Mouse (Mus musculus): ENCODE results near the gene Naa60. TPM values are rescaled to one million over a fixed set of nuclear protein-coding genes. Genes with fewer than 3 reads are reported as not detected.

The Naa60 gene
- polyA plus RNA-seq, 1 experiment from 2014 or later = 35.2 TPM

DNA sequence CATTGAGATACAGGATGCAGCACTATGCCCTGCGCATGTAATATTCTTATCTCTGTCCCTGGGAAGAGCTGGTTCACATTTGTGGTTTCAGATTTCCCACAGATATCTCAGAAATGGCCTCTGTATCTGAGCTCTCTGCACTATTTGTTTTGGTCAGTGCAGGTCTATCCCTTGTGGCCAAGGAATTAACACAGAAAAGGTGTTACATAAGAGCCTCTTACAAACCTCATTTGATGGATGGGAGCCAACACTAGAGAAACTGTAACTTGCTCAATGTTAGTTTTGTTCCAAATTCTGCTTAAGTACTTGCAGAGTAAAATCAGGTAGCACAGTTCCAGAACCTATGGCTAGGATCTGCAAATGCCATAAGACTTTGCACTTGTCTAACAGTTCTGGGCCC, 61.9 kb downstream of the Naa60 start:
- no peak for ATAC-seq (ENCODE audit: extremely low read depth, insufficient number of reproducible peaks, low FRiP score, low TSS enrichment)
- Histone ChIP-seq H3K4me2 (no peak overlapping the region), H3K9ac (no peak overlapping the region), H3K4me3 (no peak overlapping the region), H3K27me3 (replicated peaks) (no peaks in the 10 kb centered on the region), H3K4me1 (no peaks in the 10 kb centered on the region), H3K9me3 (no peaks in the 10 kb centered on the region), H3K27ac (replicated peaks) (no peak overlapping the region), H3K36me3 (peaks cover 91% of the 10 kb centered on the region)
- WGBS = 84% methylated on average over 1 of the region's 1 CpGs

- Histone ChIP-seq H3K27ac (replicated peaks) (no peak overlapping the region), H3K4me2 (no peak overlapping the region), H3K36me3 (peaks cover 89% of the 10 kb centered on the region), H3K4me1 (no peaks in the 10 kb centered on the region), H3K4me3 (no peak overlapping the region), H3K9ac (no peak overlapping the region), H3K9me3 (no peaks in the 10 kb centered on the region), H3K27me3 (replicated peaks) (no peaks in the 10 kb centered on the region)
- WGBS = 75% methylated on average over 4 of the region's 4 CpGs
- ATAC-seq (ENCODE audit: extremely low read depth, insufficient number of reproducible peaks, low FRiP score, low TSS enrichment) = no peak
Measured at GRCm38 (mm10) chr16:3934701-3935100, 62.5 kb downstream of the Naa60 start.

GRCm38 (mm10) chr16:3951141-3951540, 79.0 kb downstream of the Naa60 start:
- H3K27ac ChIP-seq (replicated peaks) = no peak overlapping the region
- no peak overlapping the region for H3K4me2 ChIP-seq
- no peaks in the 10 kb centered on the region for H3K27me3 ChIP-seq (replicated peaks)
- H3K9me3 ChIP-seq = no peaks in the 10 kb centered on the region
- H3K36me3 ChIP-seq = no peaks in the 10 kb centered on the region
- H3K4me1 ChIP-seq = no peaks in the 10 kb centered on the region
- no peak for ATAC-seq (ENCODE audit: extremely low read depth, insufficient number of reproducible peaks, low FRiP score, low TSS enrichment)
- 77% methylated on average over 1 of the region's 1 CpGs for WGBS
- H3K4me3 ChIP-seq = no peak overlapping the region
- H3K9ac ChIP-seq = no peak overlapping the region

Small RNA genes within 50 kb of the gene (microRNA-seq; reads per million reads assigned to microRNA genes)
- not detected for gene Gm23493

Other genes with a start within 250 kb of the Naa60 start
- gene Mefv, start 154.3 kb upstream of the Naa60 start, polyA plus RNA-seq (2015; fragmentation: Nextera tagmentation; extraction: Ambion mirVana) = 0.04 TPM in 1 of 2 replicates, not detected in the other
- 26.6 and 27.1 TPM in 2 replicates for gene Zfp263, start 128.3 kb upstream of the Naa60 start, polyA plus RNA-seq (2015; fragmentation: Nextera tagmentation; extraction: Ambion mirVana)
- gene Olfr15, start 41.5 kb upstream of the Naa60 start, polyA plus RNA-seq (2015; fragmentation: Nextera tagmentation; extraction: Ambion mirVana) = not detected in 2 replicates
- gene Zfp174, start 25.1 kb upstream of the Naa60 start, polyA plus RNA-seq (2015; fragmentation: Nextera tagmentation; extraction: Ambion mirVana) = 0.92 and 0.94 TPM in 2 replicates
- gene Zfp597, start 12.2 kb downstream of the Naa60 start, polyA plus RNA-seq (2015; fragmentation: Nextera tagmentation; extraction: Ambion mirVana) = 4.2 and 4.9 TPM in 2 replicates
- gene Gm20695, start 12.3 kb downstream of the Naa60 start, polyA plus RNA-seq (2015; fragmentation: Nextera tagmentation; extraction: Ambion mirVana) = 1.5 and 1.8 TPM in 2 replicates
- gene 1700037C18Rik, start 36.3 kb downstream of the Naa60 start, polyA plus RNA-seq (2015; fragmentation: Nextera tagmentation; extraction: Ambion mirVana) = 7.4 and 8.8 TPM in 2 replicates
- 11.4 and 14.5 TPM in 2 replicates for gene Cluap1, start 36.4 kb downstream of the Naa60 start, polyA plus RNA-seq (2015; fragmentation: Nextera tagmentation; extraction: Ambion mirVana)
- 1.5 and 1.7 TPM in 2 replicates for gene Nlrc3, start 104.3 kb downstream of the Naa60 start, polyA plus RNA-seq (2015; fragmentation: Nextera tagmentation; extraction: Ambion mirVana)
- gene Slx4, start 131.4 kb downstream of the Naa60 start, polyA plus RNA-seq (2015; fragmentation: Nextera tagmentation; extraction: Ambion mirVana) = 8.6 and 10.0 TPM in 2 replicates
- gene Dnase1, start 164.6 kb downstream of the Naa60 start, polyA plus RNA-seq (2015; fragmentation: Nextera tagmentation; extraction: Ambion mirVana) = 3.5 and 4.1 TPM in 2 replicates
- gene Trap1, start 205.5 kb downstream of the Naa60 start, polyA plus RNA-seq (2015; fragmentation: Nextera tagmentation; extraction: Ambion mirVana) = 93.9 and 103 TPM in 2 replicates

Measured in heart, embryonic 13.5 days (tissue).